Mouse (Mus musculus) midbrain, embryonic 10.5 days (tissue): ENCODE measurements at regions not wholly inside any gene's neighbourhood (a gene's known extent, or its start where the extent isn't known, plus 50 kb on each side); places are given as distances from the start of the nearest gene placed in this dataset.

Experiments used
- DNase-seq: peaks from one replicate; pipeline ENCODE4 v3.0.0-alpha.2; 2017; ENCODE audit warnings: low spot score
- H3K27ac ChIP-seq: fragments of 300-500 bp; sonication (generic); replicated peaks from 2 replicates; pipeline ENCODE4 v1.5.1; 2016; ENCODE audit warnings: mild to moderate bottlenecking
- H3K27me3 ChIP-seq: fragments of 300-500 bp; sonication (generic); 2 replicates; pipeline ENCODE4 v1.6.1; 2016; ENCODE audit warnings: low read depth, mild to moderate bottlenecking; ENCODE audit not compliant: poor library complexity, severe bottlenecking
- H3K36me3 ChIP-seq: fragments of 300-500 bp; sonication (generic); 2 replicates; pipeline ENCODE4 v1.6.1; 2016; ENCODE audit warnings: mild to moderate bottlenecking, moderate library complexity
- H3K4me1 ChIP-seq: fragments of 300-500 bp; sonication (generic); 2 replicates; pipeline ENCODE4 v1.6.1; 2016
- H3K4me3 ChIP-seq: fragments of 300-500 bp; sonication (generic); 2 replicates; pipeline ENCODE4 v1.5.1; 2016; ENCODE audit warnings: mild to moderate bottlenecking, moderate library complexity
- H3K9me3 ChIP-seq: fragments of 300-500 bp; sonication (generic); replicated peaks from 2 replicates; pipeline ENCODE4 v1.6.1; 2016; ENCODE audit warnings: mild to moderate bottlenecking
- WGBS: fragments of 180-500 bp; shearing (Covaris S2); methylation state at CpG from one replicate; pipeline ENCODE4 v1.1.7; 2016; 5-methylcytosine and 5-hydroxymethylcytosine counted together

GRCm38 (mm10) chr2:34080176-34080575, 192.4 kb upstream of the Mvb12b start:
- Histone ChIP-seq H3K27ac (peak overlapping the region; percentile 82), H3K4me1 (peaks cover 45% of the 10 kb centered on the region)
- WGBS: 17% methylated on average over 3 of the region's 3 CpGs

GRCm38 (mm10) chr2:34079282-34079681, 191.5 kb upstream of the Mvb12b start:
- peaks cover 39% of the 10 kb centered on the region for H3K4me1 ChIP-seq
- H3K4me3 ChIP-seq: no peak overlapping the region
- 71% methylated on average over 12 of the region's 12 CpGs for WGBS
- peak; percentile 15 for DNase-seq
- H3K27ac ChIP-seq: peak overlapping the region; percentile 82
- H3K36me3 ChIP-seq: no peaks in the 10 kb centered on the region
- H3K27me3 ChIP-seq: 0 out of 2 replicates have a peak, but pooled peaks cover 3% of the 10 kb centered on the region
- H3K9me3 ChIP-seq: peaks cover 5% of the 10 kb centered on the region; the same call in 1 of the 2 replicates

More at GRCm38 (mm10) chr2:34080176-34080575, 192.4 kb upstream of the Mvb12b start:
- peaks cover 5% of the 10 kb centered on the region; the same call in 1 of the 2 replicates for H3K9me3 ChIP-seq
- peak; percentile 24 for DNase-seq
- H3K27me3 ChIP-seq: 0 out of 2 replicates have a peak, but pooled peaks cover 3% of the 10 kb centered on the region
- H3K4me3 ChIP-seq: no peak overlapping the region
- H3K36me3 ChIP-seq: no peaks in the 10 kb centered on the region

DNA sequence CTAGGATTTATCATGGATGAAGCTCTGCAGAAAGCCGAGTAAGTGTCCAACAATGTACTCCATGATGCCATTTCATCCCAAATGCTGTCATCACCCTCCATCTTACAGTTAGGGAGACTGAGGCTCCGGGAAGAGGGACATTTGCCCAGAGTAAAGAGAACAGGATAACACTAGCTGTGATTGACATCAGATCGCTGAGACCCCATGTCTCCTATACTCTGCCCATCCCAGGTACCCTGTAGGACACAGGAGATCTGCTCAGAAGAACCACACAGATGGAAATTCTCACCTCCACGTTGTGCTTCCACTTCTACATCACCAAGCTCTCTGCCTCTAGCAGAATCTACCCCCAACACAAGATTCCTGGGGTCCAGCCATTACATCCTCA, 191.1 kb upstream of the Mvb12b start:
- DNase-seq: peak; percentile 15
- H3K4me1 ChIP-seq: peaks cover 38% of the 10 kb centered on the region
- H3K4me3 ChIP-seq: no peak overlapping the region
- H3K9me3 ChIP-seq: peaks cover 5% of the 10 kb centered on the region; the same call in 1 of the 2 replicates
- WGBS: 67% methylated on average over 4 of the region's 4 CpGs
- H3K36me3 ChIP-seq: no peaks in the 10 kb centered on the region
- 0 out of 2 replicates have a peak, but pooled peaks cover 3% of the 10 kb centered on the region for H3K27me3 ChIP-seq
- peak overlapping the region; percentile 82 for H3K27ac ChIP-seq

GRCm38 (mm10) chr2:34078248-34078874, 190.6 kb upstream of the Mvb12b start:
- 0 out of 2 replicates have a peak, but pooled peaks cover 3% of the 10 kb centered on the region for H3K27me3 ChIP-seq
- H3K36me3 ChIP-seq: no peaks in the 10 kb centered on the region
- DNase-seq: peak; percentile 73
- WGBS: 59% methylated on average over 3 of the region's 3 CpGs
- H3K4me1 ChIP-seq: peaks cover 38% of the 10 kb centered on the region
- H3K4me3 ChIP-seq: peak overlapping the region; percentile 12; the same call in 1 of the 2 replicates
- peak overlapping the region; percentile 86 for H3K27ac ChIP-seq
- H3K9me3 ChIP-seq: peaks cover 5% of the 10 kb centered on the region; the same call in 1 of the 2 replicates

DNA sequence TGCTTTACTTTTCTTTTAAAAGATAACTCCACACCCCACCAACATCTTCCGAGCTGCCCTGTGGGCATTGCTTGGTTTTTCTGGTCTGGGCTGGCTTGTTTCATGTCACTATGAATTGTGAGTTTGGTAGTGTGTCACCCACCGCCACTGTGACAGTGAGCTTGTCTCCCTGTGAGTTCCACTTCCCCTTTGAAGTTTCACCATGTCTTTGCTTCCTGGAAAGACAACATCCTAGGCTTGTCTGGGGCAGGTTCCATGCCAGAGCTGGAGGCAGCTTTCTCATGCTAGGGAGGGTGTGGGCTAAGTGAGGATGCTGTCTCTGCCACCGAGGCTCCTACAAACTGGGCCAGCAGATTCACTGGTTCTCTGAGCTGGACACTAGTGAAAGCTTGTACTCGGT, 188.6 kb upstream of the Mvb12b start:
- Histone ChIP-seq H3K36me3 (no peaks in the 10 kb centered on the region), H3K4me3 (no peak overlapping the region), H3K4me1 (peaks cover 50% of the 10 kb centered on the region), H3K27me3 (0 out of 2 replicates have a peak, but pooled peaks cover 3% of the 10 kb centered on the region), H3K27ac (0 out of 2 replicates have a peak overlapping the region, but pooled peaks have one; percentile 49), H3K9me3 (peaks cover 5% of the 10 kb centered on the region; the same call in 1 of the 2 replicates)
- 77% methylated on average over 4 of the region's 4 CpGs for WGBS
- no peak for DNase-seq

- DNase-seq: no peak
- WGBS: 78% methylated on average over 3 of the region's 3 CpGs
- H3K36me3 ChIP-seq: no peaks in the 10 kb centered on the region
- H3K27me3 ChIP-seq: 0 out of 2 replicates have a peak, but pooled peaks cover 3% of the 10 kb centered on the region
- H3K4me3 ChIP-seq: no peak overlapping the region
- no peaks in the 10 kb centered on the region for H3K9me3 ChIP-seq
- 0 out of 2 replicates have a peak overlapping the region, but pooled peaks have one; percentile 24 for H3K27ac ChIP-seq
- H3K4me1 ChIP-seq: peaks cover 34% of the 10 kb centered on the region
These were observed 186.3 kb upstream of the Mvb12b start for GRCm38 (mm10) chr2:34074066-34074465.

DNA sequence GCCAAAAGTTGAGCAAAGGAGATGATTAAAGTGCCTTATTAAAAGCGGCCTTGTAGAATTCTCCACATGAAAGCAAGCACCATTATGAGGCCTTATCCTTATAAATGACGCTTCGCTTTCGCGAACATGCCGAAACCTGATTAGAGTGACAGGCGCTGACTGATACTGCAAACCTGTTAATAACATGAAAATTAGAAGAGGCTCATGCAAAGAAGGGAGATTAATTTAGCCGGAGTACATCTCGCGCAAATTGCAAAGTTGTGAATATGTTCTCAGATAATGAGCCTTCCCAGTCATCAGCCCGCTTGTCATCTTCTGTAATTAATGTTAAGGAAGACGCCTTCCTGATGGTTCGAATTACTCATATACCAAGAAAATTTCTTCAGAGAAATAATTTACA, 177.8 kb upstream of the Mvb12b start:
- 94% methylated on average over 13 of the region's 13 CpGs for WGBS
- no peaks in the 10 kb centered on the region for H3K36me3 ChIP-seq
- no peak overlapping the region for H3K27ac ChIP-seq
- H3K4me1 ChIP-seq: peaks cover 2% of the 10 kb centered on the region; the same call in 1 of the 2 replicates
- no peaks in the 10 kb centered on the region for H3K9me3 ChIP-seq
- no peaks in the 10 kb centered on the region for H3K27me3 ChIP-seq
- H3K4me3 ChIP-seq: no peak overlapping the region
- DNase-seq: no peak

DNA sequence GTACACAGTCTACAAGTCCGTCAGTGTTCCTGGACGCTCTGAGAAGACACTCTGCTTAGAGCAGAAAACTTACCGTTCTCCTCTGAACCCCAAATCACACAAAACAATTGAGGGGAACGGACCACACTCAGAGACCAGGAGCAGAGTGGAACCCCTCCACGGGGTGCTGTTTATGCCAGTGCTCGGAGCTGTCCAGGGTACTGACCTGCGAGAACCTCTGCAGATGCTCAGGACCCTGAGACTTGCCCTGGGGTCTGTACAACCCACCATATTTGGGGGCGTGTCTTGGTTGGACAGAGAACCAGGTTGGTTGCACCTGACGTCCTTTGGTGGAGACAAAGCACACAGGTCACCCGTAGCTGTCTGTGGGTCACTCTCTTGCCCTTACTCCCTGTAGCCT, 177.3 kb upstream of the Mvb12b start:
- peak; percentile 39 for DNase-seq
- Histone ChIP-seq H3K4me3 (no peak overlapping the region), H3K9me3 (no peaks in the 10 kb centered on the region), H3K36me3 (no peaks in the 10 kb centered on the region), H3K27me3 (no peaks in the 10 kb centered on the region), H3K27ac (no peak overlapping the region), H3K4me1 (peaks cover 2% of the 10 kb centered on the region; the same call in 1 of the 2 replicates)
- WGBS: 54% methylated on average over 10 of the region's 10 CpGs

DNA sequence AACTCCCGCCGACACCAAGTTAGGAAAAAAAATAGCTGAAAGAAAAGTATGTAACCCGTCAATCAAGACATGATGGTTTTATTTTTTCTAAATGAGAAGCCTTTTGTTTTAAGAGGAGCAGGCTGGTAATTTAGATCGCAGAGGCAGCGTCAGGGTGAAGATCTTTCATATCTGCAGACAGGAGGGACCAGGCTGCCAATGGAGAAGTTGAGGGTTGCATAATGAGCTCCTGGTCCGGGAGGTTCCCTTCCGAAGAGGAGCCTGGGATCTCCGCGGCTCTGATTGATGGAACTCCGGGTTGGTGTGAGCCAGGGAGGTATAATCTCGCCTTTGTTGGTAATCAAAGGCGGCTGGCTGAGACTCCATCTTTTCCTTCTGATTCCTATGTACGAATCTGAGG, 168.8 kb upstream of the Mvb12b start:
- Histone ChIP-seq H3K9me3 (no peaks in the 10 kb centered on the region), H3K4me3 (no peak overlapping the region), H3K36me3 (no peaks in the 10 kb centered on the region), H3K4me1 (0 out of 2 replicates have a peak, but pooled peaks cover 3% of the 10 kb centered on the region), H3K27ac (no peak overlapping the region), H3K27me3 (no peaks in the 10 kb centered on the region)
- no peak for DNase-seq
- 85% methylated on average over 13 of the region's 13 CpGs for WGBS

DNA sequence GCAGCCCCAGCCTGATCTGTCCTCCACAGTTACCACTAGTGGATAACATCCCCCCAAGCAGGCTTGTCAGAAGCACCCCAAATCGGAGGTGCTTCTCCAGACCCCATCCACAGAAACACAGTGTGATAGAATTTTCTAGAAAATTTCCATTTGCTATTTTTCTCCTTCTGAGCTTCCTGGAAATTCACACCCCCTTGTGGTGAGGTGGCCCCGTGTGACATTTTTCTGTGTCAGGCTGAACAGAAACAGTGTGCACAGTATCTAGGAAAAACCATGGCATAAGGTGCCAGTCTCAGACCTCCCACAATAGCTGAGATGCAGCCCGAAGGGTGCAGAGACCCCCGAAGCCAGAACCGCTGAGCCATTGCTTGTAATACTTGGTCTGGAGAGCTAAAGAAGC, 155.3 kb upstream of the Mvb12b start:
- Histone ChIP-seq H3K27me3 (no peaks in the 10 kb centered on the region), H3K27ac (no peak overlapping the region), H3K4me3 (no peak overlapping the region), H3K9me3 (no peaks in the 10 kb centered on the region), H3K36me3 (no peaks in the 10 kb centered on the region), H3K4me1 (no peaks in the 10 kb centered on the region)
- DNase-seq: no peak
- 88% methylated on average over 5 of the region's 5 CpGs for WGBS

DNA sequence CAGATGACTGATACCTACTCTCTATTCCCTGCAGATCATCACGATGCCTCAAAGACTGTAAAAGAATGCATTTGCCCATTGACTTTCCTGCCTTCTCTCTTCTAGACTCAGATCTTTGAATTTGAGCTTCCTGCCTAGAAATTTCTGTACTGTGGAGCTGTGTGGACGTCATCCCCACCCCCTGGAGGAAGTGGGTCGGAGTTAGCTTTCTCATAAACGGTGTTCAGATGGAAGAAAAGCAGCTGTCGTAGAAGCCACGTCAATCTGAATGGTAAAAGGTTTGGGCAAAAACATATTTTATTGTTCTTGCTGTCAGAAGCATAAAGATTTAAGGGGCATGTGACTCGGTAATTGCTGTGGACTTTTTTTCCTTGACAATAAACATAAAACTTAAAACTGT, 154.6 kb upstream of the Mvb12b start:
- no peaks in the 10 kb centered on the region for H3K27me3 ChIP-seq
- DNase-seq: no peak
- 68% methylated on average over 7 of the region's 7 CpGs for WGBS
- H3K27ac ChIP-seq: no peak overlapping the region
- no peak overlapping the region for H3K4me3 ChIP-seq
- H3K4me1 ChIP-seq: no peaks in the 10 kb centered on the region
- no peaks in the 10 kb centered on the region for H3K36me3 ChIP-seq
- H3K9me3 ChIP-seq: no peaks in the 10 kb centered on the region

- Histone ChIP-seq H3K4me3 (no peak overlapping the region), H3K4me1 (no peaks in the 10 kb centered on the region), H3K27me3 (no peaks in the 10 kb centered on the region), H3K36me3 (no peaks in the 10 kb centered on the region), H3K27ac (no peak overlapping the region), H3K9me3 (no peaks in the 10 kb centered on the region)
- WGBS: 84% methylated on average over 8 of the region's 8 CpGs
- DNase-seq: no peak
These were observed 151.2 kb upstream of the Mvb12b start for GRCm38 (mm10) chr2:34038982-34039381.

DNA sequence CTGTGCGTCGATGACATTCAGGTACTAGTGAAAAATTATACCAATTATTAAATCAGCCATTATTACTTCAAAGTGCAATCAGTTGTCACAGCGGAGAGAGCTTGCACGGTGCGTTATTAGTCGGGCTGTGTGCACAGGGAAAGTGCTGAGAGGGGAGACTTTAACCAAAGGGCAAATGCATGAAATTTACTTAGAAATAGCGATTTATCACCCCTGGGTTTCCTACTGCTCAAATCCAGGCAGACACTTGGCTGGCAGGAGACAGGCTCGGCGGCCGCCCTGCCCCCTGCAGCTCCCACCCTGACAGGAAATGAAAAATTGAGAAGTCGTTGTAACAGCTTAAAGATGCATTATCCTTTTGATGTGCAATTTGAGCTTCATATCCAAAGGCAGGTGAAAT, 145.5 kb upstream of the Mvb12b start:
- Histone ChIP-seq H3K36me3 (no peaks in the 10 kb centered on the region), H3K9me3 (no peaks in the 10 kb centered on the region), H3K4me1 (peaks cover 26% of the 10 kb centered on the region), H3K4me3 (no peak overlapping the region), H3K27me3 (peaks cover 9% of the 10 kb centered on the region), H3K27ac (no peak overlapping the region)
- DNase-seq: no peak
- WGBS: 67% methylated on average over 11 of the region's 11 CpGs
